Mouse (Mus musculus): Measurements from ENCODE around the gene Fam189b.

Fam189b gene

DNA sequence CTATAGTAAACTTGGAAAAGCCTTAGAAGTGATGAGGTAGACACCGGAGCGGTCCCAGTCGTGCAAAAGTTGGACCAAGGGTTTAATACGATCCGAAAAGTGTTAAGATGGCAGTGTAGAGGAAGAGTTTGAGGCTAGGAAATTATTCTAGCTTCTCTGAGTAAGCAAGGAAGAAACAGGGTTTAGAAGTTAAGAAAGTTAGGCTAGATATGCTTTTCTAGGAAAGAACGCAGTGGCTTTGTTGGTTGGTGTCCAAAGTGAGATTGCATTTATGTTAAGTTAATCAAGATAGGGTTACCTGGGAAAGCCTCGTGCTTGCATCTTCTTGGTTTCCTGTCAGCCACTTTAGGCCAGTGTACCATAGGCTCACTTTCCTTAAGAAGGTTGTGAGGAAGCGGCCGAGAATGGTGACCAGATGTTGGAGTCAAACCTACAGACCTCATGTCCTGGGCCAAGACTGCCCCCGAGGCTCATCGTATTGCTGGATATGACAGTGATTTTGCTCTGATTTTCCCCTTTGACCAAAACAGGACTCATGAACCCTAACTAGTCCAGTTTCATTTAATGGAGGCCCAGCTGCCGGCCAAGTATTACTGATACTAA lies 17.6 kb upstream of the Fam189b start:
- DNase-seq (ENCODE audit: low spot score), result no peak

DNA sequence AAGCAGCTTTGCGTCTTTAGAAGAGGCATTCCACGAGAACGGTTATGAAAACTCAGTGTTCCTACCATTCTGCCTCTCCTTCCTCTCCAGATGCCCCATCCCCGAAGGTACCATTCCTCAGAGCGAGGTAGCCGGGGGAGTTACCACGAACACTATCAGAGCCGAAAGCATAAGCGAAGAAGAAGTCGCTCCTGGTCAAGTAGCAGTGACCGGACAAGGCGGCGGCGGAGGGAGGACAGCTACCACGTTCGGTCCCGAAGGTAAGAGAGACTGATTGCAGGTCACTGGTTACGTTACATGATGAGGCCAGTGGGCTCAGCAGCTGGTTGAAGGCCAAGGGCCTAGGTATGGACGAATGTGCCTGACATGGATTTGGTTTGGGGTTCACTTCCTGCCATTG lies 16.0 kb upstream of the Fam189b start:
- no peak for DNase-seq (ENCODE audit: low spot score)

DNA sequence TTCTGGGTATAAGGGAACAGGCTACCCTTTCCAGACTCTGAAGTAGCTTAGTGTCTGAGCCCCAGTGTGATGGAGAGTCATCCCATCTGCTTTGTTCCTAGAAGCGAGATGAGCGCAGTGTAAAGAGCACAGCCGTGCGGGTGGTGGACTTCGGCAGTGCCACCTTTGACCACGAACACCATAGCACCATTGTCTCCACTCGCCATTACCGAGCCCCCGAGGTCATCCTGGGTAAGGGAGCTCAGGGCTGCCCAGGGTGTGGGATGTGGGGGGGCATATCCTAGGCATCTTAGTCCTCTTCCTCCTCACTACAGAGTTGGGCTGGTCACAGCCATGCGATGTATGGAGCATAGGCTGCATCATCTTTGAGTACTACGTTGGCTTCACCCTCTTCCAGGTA lies 8.1 kb upstream of the Fam189b start:
- no peak for DNase-seq (ENCODE audit: low spot score)

DNA sequence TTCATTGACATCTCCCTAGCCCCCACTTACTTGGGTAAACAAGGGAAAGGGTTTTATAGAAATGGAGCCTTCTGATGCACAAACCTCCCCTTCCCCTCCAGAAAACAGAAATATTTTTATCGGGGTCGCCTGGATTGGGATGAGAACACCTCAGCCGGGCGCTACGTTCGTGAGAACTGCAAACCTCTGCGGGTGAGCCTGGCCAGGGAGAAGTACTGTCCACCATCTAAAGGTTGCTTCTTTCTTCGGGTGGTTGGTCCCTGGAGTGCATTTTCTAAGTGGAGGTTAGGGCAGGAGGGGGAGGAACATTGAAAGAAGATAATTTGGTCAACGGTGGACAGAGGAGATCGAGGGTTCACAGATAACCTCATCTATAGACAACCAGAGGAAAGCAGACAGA lies 7.4 kb upstream of the Fam189b start:
- no peak for DNase-seq (ENCODE audit: low spot score)

DNA sequence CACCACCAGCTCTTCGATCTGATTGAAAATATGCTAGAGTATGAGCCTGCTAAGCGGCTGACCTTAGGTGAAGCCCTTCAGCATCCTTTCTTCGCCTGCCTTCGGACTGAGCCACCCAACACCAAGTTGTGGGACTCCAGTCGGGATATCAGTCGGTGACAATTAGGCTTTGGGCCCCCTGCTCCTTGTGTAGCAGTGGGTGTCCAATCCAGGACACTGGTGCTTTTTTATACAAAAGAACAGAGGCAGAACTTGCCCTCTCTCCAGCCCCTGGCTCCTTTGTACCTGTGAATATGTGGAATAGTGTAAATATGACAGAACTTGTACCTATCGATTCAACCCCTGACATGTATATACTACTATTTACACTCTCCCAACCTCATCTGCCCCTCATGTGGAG lies 6.5 kb upstream of the Fam189b start:
- no peak for DNase-seq (ENCODE audit: low spot score)

DNA sequence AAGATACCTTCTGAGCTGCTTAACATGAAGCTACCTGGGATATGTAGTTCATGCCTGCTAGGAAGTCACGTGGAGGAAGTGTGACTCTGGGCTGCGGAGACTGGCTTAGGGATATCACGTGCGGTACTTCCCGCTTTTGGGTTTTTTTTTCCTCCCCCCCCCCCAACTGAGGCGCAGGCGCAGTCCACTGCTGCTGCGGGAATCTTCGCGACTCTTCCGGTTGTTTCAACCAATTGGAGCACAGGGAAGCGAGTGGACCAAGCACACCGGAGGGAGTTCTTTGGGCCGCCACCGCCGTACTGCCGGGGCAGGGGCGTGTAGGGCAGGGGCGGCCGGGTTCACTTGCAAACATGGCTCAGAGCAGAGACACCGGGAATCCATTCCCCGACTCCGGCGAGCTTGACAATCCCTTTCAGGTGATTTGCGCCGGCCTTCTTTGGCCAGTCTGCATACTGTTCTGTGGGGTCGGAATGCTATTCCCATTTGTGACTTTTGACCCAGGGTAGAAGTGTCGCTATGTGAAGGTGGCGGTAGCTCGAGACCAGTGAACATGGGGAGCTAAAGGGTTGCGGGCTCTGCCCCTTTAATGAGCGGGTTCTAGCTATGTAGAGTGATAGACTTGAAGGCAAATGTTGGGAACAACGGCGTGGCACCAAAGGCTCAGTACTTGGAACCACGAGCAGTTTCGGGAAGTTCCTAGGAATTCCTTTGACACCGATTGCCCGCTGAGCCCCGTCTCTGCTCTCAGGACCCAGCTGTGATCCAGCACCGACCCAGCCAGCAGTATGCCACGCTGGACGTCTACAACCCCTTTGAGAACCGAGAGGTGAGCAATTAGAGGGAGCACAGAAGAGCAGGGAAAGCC lies 5.5 kb upstream of the Fam189b start, which contains the start of gene Scamp3:
Scamp3 (plus strand) TSS at position 232 of the 865 bp plus-strand sequence.
- DNase-seq (ENCODE audit: low spot score), result peak; percentile 82

DNA sequence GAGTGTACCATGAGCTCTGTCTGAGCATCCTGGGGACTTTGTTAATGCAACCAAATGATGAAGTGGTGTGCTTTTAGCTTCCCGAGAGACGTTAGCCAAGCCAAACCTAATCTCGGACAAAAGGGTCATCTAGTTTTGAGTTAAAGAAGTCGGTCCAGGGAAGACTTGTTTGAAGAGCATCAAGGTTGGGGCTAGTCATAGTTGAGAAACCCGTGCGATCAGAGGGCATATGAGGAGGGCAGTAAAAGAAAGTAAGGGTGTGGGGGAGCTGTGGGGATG lies 4.9 kb upstream of the Fam189b start:
- DNase-seq (ENCODE audit: low spot score), result no peak

DNA sequence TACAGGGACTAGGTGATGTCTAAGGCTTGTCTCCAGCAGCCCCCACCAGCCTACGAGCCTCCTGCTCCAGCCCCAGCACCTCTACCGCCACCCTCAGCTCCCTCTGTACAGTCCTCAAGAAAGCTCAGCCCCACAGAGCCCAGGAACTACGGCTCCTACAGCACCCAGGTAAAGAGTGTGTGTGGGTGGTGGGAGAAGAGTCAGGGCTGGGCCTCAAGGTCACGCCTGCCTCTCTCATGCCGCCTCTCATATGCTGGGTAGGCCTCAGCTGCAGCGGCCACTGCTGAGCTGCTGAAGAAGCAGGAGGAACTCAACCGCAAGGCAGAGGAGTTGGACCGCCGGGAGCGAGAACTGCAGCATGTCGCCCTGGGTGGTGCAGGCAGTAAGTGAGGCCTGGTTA lies 3.9 kb upstream of the Fam189b start:
- DNase-seq (ENCODE audit: low spot score), result no peak

DNA sequence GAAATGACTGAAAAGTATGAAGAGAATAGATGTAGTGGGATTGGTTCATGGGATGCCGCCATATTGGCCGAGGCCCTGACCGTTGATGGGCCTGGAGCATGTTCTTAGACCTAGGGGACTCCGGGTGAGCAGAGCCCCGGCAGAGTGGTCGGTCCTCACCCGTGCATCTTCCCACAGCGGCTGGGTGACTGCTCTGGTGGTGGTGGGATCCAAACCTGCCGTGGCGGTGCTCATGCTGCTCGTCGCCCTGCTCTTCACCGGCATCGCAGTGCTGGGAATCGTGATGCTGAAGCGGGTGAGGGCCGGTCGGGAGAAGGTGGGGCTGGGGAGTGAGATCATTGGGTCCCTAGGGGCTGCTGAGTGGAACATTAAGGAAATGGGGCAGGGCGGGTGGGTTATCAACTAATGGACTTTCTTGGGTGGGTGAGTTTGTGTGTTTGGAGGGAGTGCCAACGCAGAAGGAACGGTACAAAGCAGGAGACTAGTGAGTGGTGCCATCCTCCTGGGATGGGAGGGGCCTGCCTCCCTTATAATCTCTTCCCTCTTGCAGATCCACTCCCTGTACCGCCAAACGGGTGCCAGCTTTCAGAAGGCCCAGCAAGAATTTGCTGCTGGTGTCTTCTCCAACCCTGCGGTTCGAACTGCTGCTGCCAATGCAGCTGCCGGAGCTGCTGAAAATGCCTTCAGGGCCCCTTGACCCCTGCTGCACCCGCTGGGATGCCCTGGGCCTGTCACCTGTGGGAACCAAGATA lies 1.0 kb upstream of the Fam189b start:
- DNase-seq (ENCODE audit: low spot score), result no peak

DNA sequence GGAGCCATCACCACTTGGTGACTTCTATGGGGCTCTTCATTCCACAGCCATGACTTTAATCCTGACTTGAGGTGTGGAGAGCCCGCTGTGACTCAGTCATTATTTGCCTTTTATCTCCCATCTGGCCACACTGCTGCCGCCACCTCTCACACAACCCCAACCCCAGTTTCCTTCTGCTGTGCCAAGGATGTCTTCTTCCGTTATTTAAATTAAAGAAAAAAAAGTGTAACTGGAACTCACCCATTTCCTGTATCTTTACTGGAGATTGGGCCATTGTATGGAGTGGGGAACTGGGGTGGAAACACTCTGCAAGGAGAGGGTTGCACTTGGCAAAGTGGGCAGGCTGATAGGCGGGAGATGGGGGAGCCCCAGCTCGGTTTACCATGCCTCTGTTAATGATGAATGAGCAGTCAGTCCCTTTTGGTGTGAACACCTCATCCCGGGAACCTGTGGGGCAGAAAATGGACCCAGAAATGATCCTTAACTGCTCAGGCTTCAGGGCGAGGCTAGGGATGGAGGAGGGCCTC lies 349 bp upstream of the Fam189b start:
- no peak for DNase-seq (ENCODE audit: low spot score)

DNA sequence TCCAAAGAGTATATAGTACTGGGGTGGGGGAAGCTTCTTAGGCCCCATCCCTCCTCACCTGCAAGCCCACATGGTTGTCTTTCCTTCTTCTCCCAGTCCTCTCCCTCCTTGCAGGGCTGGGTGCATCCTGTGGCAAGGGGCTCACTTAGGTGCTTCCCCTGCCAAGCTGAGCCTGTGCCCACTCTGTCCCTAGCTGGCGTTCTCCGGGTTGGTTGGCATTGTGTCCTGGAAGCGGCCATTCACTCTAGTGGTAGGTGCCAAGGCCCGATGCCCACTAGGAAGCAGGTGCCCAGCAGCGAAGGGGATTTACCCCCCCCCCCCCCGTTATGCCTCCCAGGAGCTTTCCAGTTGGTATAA lies 994 bp downstream of the Fam189b start:
- DNase-seq (ENCODE audit: low spot score), result no peak

DNA sequence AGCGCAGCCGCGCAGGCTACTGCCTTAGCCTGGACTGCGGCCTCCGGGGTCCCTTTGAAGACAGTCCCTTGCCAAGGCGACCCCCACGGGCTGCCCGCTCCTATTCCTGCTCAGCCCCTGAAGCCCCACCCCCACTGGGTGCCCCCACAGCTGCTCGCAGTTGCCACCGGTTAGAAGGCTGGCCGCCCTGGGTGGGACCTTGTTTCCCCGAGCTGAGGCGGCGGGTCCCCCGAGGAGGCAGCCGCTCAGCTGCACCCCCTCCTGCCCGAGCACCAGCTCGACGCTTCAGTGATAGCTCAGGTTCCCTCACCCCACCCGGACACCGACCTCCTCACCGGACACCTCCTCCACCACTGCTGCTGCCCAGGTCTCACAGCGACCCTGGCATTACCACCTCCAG lies 4.3 kb downstream of the Fam189b start:
- no peak for DNase-seq (ENCODE audit: low spot score)

DNA sequence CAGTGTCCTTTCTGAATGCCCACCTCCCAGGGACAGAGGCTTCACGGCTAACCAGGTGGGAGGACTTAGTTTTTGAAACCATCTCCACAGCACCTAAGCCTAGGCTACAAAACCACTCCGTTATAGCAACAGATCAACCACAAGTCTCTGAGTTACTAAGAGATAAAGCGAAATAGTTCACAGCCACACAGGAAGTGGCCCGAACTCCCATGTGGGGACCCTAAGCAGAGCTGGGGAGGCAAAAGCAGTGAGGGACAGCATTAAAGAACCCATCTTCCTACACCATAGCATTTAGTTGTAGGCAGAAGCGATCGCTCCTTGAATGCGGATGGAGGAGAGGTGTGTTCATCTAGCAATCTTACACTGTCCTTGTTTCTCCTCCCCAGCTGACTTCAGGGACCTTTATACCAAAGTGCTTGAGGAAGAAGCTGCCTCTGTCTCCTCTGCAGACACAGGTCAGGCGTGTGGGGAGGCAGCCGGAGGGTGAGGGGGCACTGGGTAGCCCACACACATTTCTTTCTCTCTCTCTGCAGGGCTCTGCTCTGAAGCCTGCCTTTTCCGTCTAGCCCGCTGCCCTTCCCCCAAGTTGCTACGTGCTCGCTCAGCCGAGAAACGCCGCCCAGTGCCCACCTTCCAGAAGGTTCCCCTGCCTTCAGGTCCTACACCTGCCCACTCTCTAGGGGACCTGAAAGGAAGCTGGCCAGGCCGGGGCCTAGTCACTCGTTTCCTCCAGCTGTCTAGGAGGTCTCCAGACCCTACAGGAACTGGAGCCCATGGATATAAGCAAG lies 4.9 kb downstream of the Fam189b start:
- no peak for DNase-seq (ENCODE audit: low spot score)

DNA sequence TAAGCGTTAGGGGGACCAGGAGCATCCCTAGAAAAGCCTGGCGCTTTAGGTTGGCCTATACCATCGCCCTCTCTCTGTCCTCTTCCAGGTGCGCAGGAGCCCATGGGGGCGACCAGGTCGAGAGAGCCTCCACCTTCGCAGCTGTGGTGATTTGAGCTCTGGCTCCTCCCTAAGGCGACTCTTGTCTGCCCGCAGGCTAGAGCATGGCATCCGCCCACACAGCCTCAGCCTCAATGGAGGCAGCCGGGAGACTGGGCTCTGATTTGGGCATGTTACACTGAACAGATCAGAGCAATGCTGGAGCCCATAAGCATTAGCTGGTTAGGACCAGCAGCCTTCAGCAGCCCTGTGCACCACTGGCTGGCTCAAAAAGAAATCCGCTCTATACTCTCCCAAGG lies 5.5 kb downstream of the Fam189b start:
- DNase-seq (ENCODE audit: low spot score), result no peak

DNA sequence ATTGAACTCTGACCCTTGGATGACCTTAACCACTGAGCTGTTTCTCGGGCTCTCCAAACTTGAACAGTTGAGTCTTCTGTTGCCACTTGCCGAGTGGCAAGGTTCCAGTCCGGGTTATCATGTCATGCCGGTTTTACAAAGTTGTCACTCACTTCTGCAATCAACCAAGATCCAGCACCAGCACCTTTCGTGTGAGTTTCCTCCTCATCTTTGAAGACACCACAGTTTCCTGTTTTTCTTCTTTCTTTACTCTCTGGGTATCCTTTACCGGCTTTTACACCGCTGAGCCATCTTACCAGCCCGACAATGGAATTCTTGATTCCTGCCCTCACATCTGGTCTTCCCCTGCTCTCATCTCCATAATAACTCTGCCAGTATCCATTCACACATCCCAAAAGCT lies 7.5 kb downstream of the Fam189b start:
- DNase-seq (ENCODE audit: low spot score), result no peak

DNA sequence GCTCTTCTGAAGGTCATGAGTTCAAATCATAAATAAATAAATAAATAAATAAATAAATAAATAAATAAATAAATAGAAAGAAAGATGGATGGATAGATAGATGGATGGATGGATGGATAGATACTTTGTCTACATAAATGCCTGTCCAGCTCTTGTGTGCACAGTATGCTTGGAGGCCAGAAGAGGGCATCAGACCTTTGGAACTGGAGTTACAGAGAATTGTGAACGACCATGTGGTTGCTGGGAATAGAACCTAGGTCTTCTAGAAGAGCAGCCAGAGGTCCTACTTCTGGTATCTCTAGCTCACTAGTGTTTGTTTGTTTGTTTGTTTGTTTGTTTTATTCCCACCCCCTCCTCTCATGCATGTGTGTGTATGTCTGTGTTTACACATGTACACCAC lies 10.4 kb downstream of the Fam189b start:
- DNase-seq (ENCODE audit: low spot score), result no peak

DNA sequence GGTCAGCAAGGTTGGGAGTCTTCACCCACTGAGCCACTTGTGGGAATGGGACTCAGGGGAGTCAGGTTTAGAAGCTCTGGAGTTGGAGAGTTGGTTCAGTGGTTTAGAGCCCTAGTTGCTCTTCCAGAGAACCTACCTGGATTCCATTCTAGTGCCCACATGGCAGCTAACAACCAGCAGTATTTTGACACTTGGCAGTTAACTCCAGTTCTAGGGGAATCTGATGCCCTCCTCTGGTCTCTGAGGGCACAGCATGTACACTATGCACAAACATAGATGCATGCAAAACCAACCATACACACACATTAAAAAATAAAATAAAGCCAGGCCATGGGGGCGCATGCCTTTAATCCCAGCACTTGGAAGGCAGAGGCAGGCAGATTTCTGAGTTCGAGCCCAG lies 10.9 kb downstream of the Fam189b start:
- no peak for DNase-seq (ENCODE audit: low spot score)

DNA sequence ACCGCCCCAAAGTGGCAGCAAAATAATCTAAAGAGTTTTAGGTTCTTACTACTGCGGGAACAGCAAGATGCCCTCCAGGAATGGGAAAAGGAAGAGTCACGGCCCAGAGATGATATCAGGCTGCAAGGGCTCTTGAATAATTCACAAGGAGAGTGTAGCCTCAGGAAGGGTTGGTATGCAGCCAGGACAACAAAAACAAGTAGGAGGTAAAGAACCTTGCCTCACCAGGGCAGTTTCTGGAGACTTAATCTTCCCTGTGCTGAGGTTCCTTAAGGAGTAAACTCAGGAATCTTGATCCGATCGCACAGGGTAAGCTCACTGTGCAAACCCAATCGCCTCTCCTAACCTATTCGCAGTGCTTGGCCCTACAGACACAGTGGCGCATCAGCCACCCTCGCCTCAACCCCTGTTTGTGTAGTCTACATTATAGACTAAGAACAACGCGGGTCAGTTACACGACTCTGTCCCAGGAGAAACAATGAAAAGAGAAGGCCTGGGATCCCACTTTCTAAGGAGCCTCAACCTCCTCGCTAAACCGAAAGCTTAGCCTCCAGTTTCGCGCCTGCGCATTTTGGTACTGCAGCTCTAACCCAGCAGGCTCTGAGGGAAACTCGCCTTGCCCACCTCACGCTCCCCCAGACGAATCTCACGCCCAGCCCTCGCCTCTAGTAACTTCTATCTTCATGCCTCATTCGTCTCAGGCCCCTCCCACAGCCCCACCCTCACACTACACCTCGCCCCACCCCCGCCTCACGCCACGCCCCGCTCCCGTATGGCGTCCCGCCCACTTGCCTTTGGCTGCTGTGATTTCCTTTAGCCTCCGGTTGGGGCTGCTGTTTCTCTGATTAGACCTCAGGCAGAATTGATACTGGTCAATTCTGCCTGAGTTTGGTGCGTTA lies 13.3 kb downstream of the Fam189b start:
- peak; percentile 88 for DNase-seq (ENCODE audit: low spot score)

DNA sequence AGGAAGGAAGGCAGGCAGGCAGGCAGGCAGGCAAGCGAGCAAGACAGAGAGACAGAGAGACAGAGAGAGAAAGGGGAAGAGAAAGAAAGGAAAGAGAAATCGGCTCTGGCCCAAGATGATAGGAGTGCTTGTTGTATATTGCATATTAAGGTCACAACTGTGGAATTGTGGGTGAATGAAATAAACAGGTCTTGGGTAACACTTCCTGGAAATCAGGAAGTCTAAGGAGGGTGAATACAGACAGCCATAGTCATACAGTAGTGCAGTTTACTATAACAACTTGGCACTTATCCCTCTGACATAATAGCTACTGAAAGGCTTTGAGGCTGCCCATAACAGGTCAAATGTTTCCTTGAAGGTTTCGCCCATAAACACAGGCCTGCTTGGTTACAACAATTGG lies 16.9 kb downstream of the Fam189b start:
- DNase-seq (ENCODE audit: low spot score), result no peak

DNA sequence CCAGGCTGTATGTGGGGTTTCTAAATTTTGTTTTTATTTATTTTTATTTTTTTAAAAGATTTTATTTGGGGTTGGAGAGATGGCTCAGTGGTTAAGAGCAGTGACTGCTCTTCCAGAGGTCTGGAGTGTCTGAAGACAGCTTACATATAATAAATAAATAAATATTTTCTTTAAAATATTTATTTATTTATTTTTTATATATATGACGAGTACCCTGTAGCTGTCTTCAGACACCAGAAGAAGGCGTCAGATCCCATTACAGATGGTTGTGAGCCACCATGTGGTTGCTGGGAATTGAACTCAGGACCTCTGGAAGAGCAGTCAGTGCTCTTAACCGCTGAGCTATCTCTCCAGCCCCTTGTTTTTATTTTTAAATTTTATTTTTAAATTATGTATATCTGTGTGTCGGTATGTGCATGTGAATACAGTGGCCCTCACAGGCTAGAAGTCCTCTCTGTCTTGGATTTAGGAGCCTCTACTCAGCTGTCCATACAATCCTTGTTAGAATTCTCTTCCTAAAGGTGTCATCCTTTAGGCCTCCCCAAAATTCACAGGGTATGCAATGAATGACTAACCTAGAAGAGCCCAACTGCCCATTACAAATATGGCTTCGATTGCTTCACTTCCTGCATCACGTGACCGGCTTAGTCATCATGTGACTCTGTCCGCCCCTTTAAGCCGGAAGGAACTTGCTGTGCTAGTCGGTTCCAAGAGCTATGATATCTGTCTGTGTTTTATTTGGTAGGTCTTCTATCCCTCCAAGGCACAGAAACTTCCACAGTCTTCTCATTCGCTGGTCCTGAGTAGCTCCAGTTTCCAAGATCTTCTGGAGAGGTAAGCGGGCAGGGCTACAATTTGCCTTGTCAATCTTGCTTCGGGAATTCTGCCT lies 19.6 kb downstream of the Fam189b start, which contains the start of gene Gba:
Gba (plus strand) TSS at position 676 of the 889 bp plus-strand sequence.
- DNase-seq (ENCODE audit: low spot score), result peak; percentile 78
